Mouse (Mus musculus) bone marrow, adult 2 months (tissue): Measurements from ENCODE around the gene Rprd1b.

Source experiments
- CTCF ChIP-seq: fragments of 200-500 bp; IDR thresholded peaks from 2 replicates; pipeline ENCODE4 v1.5.1; 2011; ENCODE audit warnings: low read length, control low read depth; ENCODE audit not compliant: control insufficient read depth, insufficient read depth
- POLR2A ChIP-seq: fragments of 200-500 bp; IDR thresholded peaks from 2 replicates; pipeline ENCODE4 v1.6.1; 2011; ENCODE audit warnings: low read depth, mild to moderate bottlenecking, control low read depth, low read length, borderline replicate concordance; ENCODE audit not compliant: control insufficient read depth

GRCm38 (mm10) chr2:158035813-158036212 is 7.5 kb downstream of the Rprd1b start:
- TF ChIP-seq CTCF (no peak), POLR2A (no peak)
